Mouse (Mus musculus) Muller cell, postnatal 12 days (primary cell): Measurements from ENCODE around the gene Ndufa12.

Experiments used
- DNase-seq: peaks from one replicate; pipeline ENCODE4 v3.0.0-alpha.2; 2015; ENCODE audit errors: inconsistent ontology term

Gene Ndufa12

DNA sequence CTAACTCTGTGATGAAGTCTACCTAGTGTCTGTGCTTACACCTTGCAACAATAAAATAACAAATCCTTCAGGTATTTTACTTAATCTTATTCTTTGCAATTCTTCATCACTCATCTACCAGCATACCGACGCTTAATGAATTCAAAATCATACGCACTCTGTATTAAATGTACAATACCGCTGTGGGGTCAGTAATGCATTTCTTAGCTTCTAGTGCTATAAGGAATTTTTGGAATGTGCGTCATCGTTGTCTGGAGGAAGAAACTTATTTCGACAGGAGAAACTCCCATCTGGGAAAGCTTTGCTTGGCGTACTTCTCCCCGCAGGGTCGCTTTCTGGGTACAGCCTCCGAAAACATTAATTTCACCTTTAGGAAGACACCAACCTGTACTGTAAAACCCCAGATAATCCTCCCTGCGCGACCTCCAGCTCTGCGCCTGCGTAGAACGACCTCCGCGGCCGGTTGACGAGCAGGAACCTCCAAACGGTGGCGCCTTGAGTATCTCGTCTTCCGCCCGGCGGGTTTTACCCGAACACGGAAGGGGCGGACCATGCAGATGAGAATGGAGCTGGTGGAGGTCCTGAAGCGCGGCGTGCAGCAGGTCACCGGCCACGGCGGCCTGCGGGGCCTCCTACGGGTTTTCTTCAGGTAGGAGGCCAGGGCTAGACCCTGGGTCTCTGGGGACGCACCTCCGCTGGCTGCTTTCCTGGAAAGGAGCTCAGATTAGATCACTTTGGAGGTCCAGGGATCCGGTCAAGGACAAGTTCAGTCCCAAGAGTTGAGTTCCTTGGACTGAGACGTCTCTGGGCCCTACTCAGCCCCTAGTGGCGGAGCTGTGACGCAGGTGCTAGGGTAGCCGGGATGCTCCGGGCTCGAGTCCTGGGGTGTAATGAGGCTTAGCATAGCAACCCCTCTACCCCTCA is at the start of gene Ndufa12:
Ndufa12 (plus strand) TSS at position 239 of the 924 bp plus-strand sequence.
- peak; percentile 95 for DNase-seq

DNA sequence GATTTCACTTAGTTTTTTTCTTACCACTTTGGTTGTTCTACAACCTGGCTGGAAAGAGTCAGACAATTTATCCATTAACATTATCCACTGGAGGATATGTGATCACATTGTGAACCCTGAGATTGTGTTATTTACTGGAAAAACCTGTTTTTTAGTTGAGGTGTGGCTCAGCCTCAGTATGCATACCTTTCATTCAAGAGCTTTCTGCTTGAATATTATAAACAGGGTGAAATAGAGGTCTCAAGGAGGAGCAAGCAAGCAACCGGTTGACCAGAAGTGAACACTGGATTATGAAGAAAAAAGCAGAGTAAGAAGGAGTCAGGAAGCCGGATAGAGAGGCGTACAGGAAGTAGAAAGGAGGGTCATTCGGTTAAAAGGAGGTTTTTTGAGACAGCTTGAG is 47.0 kb upstream of the Ndufa12 start:
- no peak for DNase-seq

DNA sequence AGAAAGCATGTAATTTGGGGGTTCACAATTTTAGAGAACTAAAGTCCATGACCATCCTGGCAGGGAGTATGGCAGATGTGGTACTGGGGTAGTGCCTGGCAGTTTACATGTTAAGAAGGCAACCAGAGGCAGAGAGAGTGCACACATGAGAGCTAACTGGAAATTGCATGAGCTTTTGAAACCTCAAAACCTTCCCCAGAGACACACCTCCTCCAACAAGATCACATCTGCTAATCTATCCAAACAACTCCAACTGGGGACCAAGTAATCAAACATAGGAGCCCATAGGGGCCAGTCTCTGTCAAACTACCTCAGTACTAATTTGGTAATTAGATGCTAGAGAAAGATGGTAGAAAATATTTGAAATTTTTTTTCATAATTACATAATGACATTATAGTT is 44.7 kb upstream of the Ndufa12 start:
- DNase-seq: no peak

DNA sequence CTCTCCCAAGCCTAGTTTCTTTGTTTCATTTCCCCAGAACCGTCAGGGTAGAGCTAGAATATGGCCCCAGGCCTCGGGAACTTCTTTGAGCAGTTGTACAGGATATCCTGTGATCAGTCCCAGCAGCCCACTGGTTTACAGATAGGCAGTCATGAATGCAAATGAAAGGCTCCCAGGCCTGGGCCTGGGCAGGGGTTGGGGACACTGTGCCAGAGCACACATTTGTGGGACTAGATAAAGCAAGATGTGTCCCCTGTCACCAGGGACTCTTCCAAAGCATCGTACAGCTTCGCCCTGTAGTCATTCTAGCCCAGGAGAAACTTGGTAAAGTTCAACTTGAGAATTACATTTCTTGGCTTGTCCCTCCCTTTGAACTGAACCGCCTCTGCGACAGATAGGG is 39.6 kb upstream of the Ndufa12 start:
- DNase-seq: no peak

DNA sequence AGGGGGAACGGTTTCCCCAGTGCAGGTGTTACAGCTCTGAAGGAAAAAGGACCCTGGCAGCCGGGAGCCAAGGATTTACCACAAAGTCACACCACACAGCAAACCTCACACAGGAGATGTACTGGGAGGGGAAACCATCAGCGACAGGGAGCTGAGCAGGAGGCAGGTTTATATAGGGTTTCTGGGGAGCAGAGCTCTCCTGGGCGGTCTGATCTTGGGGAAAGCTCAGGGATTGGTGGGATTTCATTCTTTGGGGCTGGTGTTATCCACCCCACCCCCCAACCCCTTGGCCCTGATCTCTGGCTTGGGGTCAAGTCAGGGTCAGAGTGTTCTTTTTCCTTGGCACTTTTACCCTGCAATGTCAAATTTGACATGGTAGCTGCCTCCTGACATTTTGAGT is 39.1 kb upstream of the Ndufa12 start:
- no peak for DNase-seq

DNA sequence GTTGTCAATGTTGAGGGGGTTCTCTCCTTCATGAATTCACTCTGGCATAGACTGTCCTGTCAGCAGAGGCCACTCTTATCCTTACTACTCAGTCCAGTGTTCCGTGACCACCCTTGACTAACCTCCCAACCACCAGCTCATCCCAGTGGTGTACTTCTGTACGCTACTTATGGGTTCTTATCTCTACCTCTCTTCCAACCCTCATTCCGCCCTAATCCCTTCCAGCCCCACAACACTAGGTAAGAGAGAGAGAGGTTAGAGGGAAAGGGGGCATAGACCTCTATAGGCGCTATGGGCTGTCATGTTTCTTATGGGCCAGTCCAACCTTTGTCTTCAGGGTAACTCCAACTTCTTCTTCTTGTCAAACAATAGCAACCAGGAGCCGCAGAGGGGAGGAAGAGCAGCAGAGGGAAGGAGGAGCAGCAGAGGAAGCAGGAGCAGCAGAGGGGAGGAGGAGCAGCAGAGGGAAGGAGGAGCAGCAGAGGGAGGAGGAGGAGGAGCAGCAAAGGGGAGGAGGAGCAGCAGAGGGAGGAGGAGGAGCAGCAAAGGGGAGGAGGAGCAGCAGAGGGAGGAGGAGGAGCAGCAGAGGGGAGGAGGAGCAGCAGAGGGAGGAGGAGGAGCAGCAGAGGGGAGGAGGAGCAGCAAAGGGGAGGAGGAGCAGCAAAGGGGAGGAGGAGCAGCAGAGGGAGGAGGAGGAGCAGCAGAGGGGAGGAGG is 37.3 kb upstream of the Ndufa12 start:
- DNase-seq: no peak

DNA sequence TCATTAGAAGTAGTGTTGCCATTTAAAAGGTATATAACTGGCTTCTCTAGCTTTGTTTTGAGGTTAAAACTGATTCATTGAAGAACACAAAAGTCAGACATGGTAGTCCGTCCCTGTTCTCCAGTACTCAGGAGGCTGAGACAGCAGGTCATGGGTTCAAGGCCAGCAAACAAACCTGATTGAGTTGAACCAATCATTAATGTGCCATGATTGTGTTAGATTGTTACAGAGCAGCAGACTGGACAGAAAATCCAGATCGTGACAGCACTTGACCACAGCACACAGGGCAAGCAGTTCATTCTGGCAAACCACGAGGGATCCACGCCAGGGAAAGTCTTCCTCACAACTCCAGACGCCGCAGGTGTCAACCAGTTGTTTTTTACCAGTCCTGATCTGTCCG is 36.5 kb upstream of the Ndufa12 start:
- no peak for DNase-seq

DNA sequence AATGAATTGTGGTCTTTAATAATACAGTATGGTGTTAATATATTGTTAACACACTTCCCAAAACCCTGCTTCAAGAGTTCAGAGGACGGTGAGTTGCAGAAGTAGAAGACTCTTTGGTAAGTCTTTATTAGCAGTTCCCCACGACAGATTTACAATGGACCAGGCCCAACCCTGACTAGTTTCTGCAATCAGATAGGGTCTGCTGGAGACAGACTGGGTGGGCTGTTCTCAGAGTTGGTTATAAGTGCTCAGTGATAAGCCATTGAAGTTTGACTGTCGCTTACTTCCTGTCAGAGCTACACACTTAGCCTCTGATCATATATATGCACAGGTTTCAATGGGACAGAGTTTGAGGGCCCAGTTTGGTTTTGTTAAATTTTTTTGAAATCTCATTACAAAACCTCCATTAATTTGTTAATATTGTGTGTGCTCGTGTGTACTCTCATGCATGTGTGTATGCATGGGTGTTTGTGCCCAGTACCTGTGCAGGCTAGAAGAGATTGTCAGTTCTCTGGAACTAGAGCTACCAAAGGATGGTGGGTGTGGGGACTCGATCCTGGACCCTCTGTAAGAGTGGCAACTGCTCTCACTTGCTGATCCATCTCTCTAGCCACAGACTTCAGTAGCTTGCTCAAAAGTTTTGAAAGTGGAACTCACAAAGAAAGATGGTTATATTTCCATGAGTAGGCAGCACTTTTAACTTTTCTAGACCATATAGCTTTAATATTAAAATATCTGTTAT is 34.2 kb upstream of the Ndufa12 start:
- no peak for DNase-seq

DNA sequence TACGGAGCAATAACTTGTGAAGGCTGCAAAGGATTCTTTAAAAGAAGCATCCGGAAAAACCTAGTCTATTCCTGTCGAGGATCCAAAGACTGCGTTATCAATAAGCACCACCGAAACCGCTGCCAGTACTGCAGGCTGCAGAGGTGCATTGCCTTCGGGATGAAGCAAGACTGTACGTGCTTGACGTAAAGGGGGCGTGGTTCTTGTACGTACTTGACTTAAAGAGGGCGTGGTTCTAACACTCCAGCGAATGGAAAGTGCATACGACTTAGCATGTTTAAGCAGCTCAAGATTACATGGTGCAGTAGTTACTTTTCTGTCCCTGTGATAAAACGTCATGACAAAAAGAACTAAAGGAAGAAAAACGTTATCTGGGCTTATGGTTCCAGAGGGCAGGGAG is 33.1 kb upstream of the Ndufa12 start:
- DNase-seq: no peak

DNA sequence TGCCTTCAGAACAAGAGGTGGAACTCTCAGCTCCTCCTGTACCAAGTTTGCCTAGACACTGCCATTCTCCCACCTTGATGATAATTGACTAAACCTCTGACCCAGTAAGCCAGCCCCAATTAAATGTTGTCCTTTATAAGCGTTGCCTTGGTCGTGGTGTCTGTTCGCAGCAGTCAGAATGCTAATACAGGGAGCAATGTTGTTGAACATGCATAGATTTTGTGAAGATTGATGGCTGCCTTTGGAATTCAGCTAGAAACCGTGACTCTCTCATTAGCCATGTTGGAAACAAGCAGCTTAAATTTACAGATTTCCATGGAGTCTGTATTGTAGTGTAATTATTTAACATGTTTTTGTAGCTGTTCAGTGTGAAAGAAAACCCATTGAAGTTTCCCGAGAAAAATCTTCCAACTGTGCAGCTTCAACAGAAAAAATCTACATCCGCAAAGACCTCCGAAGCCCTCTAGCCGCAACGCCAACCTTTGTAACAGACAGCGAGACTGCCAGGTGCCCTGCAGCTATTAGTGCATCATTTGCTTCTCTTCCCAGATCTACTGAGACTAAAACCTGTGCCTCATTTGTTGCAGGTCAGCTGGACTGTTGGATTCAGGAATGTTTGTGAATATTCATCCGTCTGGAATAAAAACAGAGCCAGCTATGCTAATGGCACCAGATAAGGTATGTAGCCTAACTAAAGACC is 31.3 kb upstream of the Ndufa12 start:
- no peak for DNase-seq

DNA sequence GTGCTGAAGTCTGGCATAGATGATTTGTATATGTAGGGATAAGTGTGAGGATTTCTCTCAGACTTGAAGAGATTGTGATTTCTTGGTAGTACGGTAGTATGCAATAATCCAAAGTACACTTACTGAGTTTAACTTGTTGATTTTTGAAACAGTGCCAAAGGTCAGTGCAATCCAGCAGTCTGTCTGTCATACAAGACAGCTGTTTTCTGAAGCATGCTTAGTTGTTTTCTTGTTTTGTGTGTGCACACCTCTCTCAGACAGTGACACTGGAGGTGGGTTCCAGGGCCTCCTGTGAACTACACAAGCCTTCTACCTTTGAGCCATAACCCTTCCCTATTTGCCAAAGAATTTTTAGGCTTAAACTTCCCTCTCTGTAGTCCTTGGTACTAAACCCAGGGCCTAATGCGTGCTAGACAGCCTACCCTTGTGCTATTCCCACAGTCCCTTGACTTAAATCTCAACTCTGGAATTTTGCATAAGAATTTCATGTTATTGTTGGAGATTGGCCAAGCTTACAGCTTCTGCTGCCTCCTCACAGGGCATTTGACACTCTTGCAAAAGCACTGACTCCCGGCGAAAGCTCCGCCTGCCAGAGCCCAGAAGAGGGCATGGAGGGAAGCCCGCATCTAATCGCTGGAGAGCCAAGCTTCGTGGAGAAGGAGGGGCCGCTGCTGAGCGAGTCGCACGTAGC is 26.9 kb upstream of the Ndufa12 start:
- peak; percentile 27 for DNase-seq

DNA sequence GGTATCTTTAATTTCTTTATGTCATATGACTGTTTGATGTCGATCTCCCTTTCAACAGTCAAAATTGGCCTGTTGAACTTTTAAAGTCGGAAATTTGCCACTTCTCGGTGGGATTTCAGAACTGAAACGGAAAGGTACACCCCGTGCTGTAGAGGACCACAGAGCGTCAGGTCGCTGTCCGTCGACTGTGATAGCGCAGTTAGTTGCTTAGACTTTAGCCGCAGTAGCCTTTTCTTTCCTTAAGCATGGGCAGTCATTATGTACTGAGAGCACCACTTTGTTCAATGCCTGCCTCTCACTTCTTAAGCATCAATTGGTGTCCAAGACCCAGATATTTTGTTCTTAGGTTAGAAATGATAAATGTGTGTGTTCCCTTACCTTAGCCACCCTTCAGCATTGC is 26.4 kb upstream of the Ndufa12 start:
- no peak for DNase-seq

DNA sequence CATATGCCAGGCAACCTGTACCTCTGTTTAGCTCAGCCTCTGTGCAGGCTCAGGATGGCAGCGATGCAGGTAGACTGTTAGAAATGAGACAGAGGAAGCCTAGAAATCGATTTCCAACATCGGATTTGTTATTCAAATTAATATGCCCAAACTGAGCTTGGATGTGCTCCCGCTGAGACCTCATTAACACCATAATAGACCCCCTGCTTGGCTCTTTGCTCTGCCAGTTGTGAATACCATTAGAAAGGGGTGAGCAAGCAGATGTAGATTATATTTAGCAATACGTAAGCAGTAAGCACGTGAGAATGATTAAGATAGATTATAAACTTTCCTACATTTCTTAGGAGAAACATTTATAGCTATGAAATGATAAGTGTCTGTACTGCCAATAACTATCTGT is 25.8 kb upstream of the Ndufa12 start:
- no peak for DNase-seq

DNA sequence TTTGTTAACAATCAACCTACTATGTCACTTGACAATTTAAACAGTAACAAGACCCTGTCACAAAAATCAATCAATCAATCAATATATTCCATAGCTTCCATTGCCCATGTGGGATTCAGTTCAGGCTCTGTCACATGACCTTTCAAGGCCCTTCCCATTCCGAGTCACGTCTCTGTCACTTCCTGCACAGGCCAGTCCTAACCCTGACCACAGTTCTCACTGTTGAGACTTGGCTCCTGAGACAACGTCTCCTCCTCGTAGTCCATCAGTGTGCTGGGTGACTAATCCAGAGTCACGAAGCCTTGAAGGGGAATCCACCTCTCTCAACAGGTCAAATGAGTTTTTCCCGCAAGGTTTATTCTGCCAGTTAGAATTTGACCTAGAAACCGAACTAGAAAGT is 23.9 kb upstream of the Ndufa12 start:
- DNase-seq: no peak

DNA sequence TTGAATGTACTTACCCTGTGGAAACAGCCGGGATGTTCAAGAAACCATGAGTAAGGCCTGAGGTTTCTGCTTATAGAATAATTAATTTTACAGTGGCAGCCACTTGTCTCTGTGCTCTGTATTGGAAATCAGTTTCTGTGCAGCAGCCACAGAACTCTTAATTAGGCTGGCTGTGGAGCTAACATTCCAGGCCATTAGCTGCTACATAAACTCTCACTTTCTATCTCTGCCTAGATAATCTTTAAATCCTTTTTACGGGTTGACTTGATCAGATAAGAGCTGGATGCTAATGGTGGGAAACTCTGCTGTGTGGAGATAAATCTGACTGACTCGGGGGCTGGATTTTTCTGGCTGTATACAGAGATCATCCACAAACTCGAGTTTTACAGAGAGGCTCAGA is 15.3 kb upstream of the Ndufa12 start:
- peak; percentile 36 for DNase-seq

DNA sequence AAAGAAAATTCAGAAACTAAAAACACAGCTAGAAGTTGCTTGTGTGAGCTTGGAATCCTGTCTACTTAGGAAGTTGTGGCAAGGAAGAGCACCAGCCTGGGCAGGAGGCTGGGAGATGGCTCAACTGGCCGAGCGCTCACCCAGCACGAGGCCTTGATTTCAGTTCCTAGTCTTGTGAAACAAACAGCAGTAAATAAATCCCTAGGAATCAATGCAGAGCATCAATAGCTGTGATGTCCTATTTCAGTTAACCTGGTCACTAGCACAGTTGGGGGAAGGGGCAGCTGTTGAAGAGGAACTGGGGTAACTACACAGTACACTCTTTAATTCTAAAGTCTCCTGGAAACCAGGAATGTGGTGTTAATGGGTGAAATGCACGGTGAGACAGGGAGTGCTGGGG is 6.5 kb downstream of the Ndufa12 start:
- DNase-seq: no peak

DNA sequence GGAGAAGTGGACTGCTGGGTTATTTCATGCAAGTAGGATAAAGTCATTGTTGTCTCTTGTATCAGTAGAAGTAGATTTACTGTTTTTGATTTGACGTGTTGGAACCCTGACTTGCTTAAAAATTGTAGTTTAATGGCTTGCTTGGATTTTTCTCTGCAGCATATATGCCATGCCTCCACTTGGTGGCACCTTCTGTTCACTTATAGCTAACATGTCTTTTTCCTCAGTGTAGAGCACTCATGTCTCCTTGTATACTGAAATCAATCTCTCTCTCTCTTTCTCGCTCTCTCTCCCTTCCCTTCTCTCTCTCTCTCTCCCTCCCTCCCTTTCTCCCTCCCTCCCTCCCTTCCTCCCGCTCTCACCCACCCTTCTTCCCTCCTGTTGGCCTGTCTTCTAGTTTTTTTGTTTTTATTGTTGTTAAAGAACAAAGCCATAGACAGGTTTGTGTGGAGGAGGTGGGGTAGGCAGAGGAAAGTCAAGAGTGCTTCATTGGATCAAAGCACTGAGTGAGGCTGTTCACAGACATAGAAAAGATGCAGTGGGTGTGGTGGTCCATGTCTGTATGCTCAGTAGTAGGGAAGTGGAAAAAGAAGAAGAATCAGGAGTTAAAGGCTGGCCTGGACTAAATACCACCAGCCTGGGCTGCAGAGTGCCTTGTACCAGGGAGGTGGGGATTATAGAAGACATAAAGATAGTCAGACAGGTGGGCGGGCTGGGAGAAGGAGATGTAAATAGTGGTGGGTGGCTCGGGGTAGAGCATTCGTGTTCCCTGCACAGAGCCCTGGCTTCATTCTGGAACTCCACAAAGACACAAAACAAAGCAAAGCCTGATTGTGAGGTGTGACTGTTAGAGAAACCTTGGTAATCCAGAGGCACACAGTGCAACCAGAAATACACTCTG is 12.4 kb downstream of the Ndufa12 start:
- no peak for DNase-seq

DNA sequence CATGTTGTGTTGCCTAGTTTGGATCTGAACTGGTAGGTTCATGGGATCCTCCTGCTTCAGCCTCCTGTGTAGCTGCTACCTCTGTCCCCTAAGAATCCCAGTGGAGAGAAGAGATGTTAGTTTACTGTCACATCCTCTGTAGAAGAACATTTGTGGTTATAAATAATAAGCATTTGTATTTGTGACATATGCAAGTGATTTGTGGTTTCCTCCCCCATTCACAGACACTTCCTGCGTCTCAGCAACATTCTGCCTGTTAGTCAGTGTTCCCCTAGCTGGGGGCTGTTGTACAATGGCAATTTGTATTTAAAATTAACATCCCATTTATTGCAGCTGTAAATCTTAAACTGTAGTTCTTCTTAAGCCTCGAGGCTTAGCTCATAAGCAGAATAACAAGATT is 13.2 kb downstream of the Ndufa12 start:
- DNase-seq: no peak

DNA sequence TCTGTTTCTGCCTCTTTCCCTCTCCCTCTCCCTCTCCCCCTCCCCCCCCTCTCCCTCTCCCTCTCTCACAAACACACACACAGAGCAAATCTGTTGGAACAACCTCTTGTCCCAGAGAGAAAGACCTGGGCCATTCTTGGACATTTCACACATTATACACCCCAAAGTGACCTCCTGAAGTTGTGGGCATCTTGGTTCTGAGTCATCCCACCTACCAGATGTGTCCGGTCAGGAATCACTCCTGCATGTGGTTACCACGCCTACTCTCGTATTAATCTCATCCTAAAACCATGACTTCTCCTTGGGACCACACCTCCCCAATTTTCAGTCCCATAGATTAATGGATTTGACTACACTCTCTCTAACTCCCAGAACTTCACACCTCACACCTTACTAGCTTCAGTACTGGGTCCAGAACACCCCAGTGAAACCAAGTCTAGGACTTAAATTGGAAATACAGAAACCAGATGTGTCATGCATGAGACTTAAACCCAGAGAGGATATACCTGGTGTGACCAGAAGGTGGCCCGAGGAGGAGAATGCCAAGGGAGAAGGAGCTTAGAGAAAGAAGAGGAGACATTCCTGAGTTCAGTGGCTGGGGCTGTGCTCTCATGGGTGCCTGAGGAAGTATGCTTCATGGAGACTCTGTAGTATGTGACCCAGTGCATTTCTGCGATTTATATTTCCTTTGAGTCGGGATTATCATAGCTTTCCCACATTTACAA is 26.7 kb downstream of the Ndufa12 start:
- no peak for DNase-seq
